In genomic region chr11:24083076-24083405, GRCm38 (mm10) we compare ENCODE assay signal across 9 mouse cellular contexts. TPM values are rescaled to one million over a fixed set of nuclear protein-coding genes. Genes with fewer than 3 reads are reported as not detected.
DNase-seq lines count a peak whose midpoint lies in the region; ATAC-seq lines count a peak whose summit lies in the region.
"Had no signal": no experiment of that assay in that cellular context is flagged by ENCODE, and none has a peak within 500 bp of the region (broad histone marks: within the 10 kb centered on the region; RNA-seq: fewer than 3 reads in every experiment).

No protein-coding gene starts in this region.

- 36% methylated on average over 1 of the region's 1 CpGs for WGBS in midbrain, embryonic 12.5 days
- WGBS in midbrain, embryonic 10.5 days: 39% methylated on average over 1 of the region's 1 CpGs
- WGBS in forebrain, embryonic 14.5 days: 14% methylated on average over 1 of the region's 1 CpGs
- 5% methylated on average over 1 of the region's 1 CpGs for WGBS in limb, embryonic 13.5 days
- 38% methylated on average over 1 of the region's 1 CpGs for WGBS in stomach, embryonic 15.5 days

- no peak overlapping the region; the same call in 1 of the 2 replicates for H3K27ac ChIP-seq in midbrain, embryonic 12.5 days (replicated peaks)
- no peak overlapping the region for H3K27ac ChIP-seq in midbrain, embryonic 10.5 days (replicated peaks)
- H3K27ac ChIP-seq in forebrain, embryonic 14.5 days (ENCODE audit: low read depth, low read length): peak overlapping the region; percentile 100
- H3K27ac ChIP-seq in limb, embryonic 13.5 days: no peak overlapping the region
- H3K27ac ChIP-seq in stomach, embryonic 15.5 days: no peak overlapping the region

- H3K9ac ChIP-seq in midbrain, embryonic 12.5 days (replicated peaks): peak overlapping the region; percentile 32; the same call in 1 of the 2 replicates
- peak overlapping the region; percentile 100 for H3K9ac ChIP-seq in forebrain, embryonic 14.5 days (ENCODE audit: low read length)
- H3K9ac ChIP-seq in limb, embryonic 13.5 days: peak overlapping the region; percentile 60
- no peak overlapping the region for H3K9ac ChIP-seq in stomach, embryonic 15.5 days

- peaks cover 31% of the 10 kb centered on the region for H3K36me3 ChIP-seq in midbrain, embryonic 12.5 days
- H3K36me3 ChIP-seq in midbrain, embryonic 10.5 days: peaks cover 30% of the 10 kb centered on the region
- H3K36me3 ChIP-seq in forebrain, embryonic 14.5 days (ENCODE audit: control insufficient read depth, insufficient read depth, low read length): peaks cover 31% of the 10 kb centered on the region
- peaks cover 30% of the 10 kb centered on the region for H3K36me3 ChIP-seq in limb, embryonic 13.5 days
- no peaks in the 10 kb centered on the region for H3K36me3 ChIP-seq in stomach, embryonic 15.5 days

- 0 out of 2 replicates have a peak overlapping the region, but pooled peaks have one; percentile 19 for H3K4me3 ChIP-seq in midbrain, embryonic 12.5 days
- H3K4me3 ChIP-seq in midbrain, embryonic 10.5 days: no peak overlapping the region
- H3K4me3 ChIP-seq in forebrain, embryonic 14.5 days (ENCODE audit: low read depth, low read length): peak overlapping the region; percentile 91
- peak overlapping the region; percentile 87 for H3K4me3 ChIP-seq in limb, embryonic 13.5 days
- no peak overlapping the region for H3K4me3 ChIP-seq in stomach, embryonic 15.5 days (replicated peaks)

- no peaks in the 10 kb centered on the region for H3K9me3 ChIP-seq in midbrain, embryonic 12.5 days
- no peaks in the 10 kb centered on the region for H3K9me3 ChIP-seq in midbrain, embryonic 10.5 days (replicated peaks)
- H3K9me3 ChIP-seq in forebrain, embryonic 14.5 days (replicated peaks; ENCODE audit: control insufficient read depth, low read length): no peaks in the 10 kb centered on the region
- H3K9me3 ChIP-seq in limb, embryonic 13.5 days: no peaks in the 10 kb centered on the region
- no peaks in the 10 kb centered on the region for H3K9me3 ChIP-seq in stomach, embryonic 15.5 days

- H3K4me1 ChIP-seq in midbrain, embryonic 12.5 days: peaks cover 44% of the 10 kb centered on the region
- H3K4me1 ChIP-seq in midbrain, embryonic 10.5 days: peaks cover 52% of the 10 kb centered on the region
- H3K4me1 ChIP-seq in forebrain, embryonic 14.5 days (ENCODE audit: control insufficient read depth, insufficient read depth, low read length): peaks cover 37% of the 10 kb centered on the region
- H3K4me1 ChIP-seq in limb, embryonic 13.5 days: peaks cover 44% of the 10 kb centered on the region
- peaks cover 23% of the 10 kb centered on the region for H3K4me1 ChIP-seq in stomach, embryonic 15.5 days

- no peak for DNase-seq in midbrain, embryonic 10.5 days (ENCODE audit: low spot score)
- DNase-seq in forebrain, embryonic 14.5 days (ENCODE audit: low spot score): no peak
- DNase-seq in lung, postnatal 10 days: no peak
- no peak for DNase-seq in lung, adult 18-20 months
- DNase-seq: kidney, adult 2 months had no signal

- H3K27me3 ChIP-seq in midbrain, embryonic 12.5 days: no peaks in the 10 kb centered on the region
- peaks cover 62% of the 10 kb centered on the region for H3K27me3 ChIP-seq in midbrain, embryonic 10.5 days (ENCODE audit: low read depth, poor library complexity, severe bottlenecking)
- no peaks in the 10 kb centered on the region for H3K27me3 ChIP-seq in forebrain, embryonic 14.5 days (replicated peaks; ENCODE audit: control insufficient read depth, insufficient read depth, low read length)
- H3K27me3 ChIP-seq in limb, embryonic 13.5 days: no peaks in the 10 kb centered on the region
- H3K27me3 ChIP-seq in stomach, embryonic 15.5 days (replicated peaks): no peaks in the 10 kb centered on the region

- no peak for ATAC-seq in midbrain, embryonic 12.5 days (ENCODE audit: low FRiP score, low read depth)
- no peak for ATAC-seq in forebrain, embryonic 14.5 days
- ATAC-seq in limb, embryonic 13.5 days (ENCODE audit: low FRiP score, low read depth): no peak
- no peak for ATAC-seq in stomach, embryonic 15.5 days (ENCODE audit: insufficient read depth, low FRiP score, low read depth)
- no peak for ATAC-seq in activated CD4-positive, CD25-positive, alpha-beta regulatory T cell, adult 4 months

- H3K4me2 ChIP-seq in midbrain, embryonic 12.5 days (replicated peaks): peak overlapping the region; percentile 96
- H3K4me2 ChIP-seq in forebrain, embryonic 14.5 days (ENCODE audit: low read length): peak overlapping the region; percentile 98
- H3K4me2 ChIP-seq in limb, embryonic 13.5 days (replicated peaks): peak overlapping the region; percentile 96
- H3K4me2 ChIP-seq in stomach, embryonic 15.5 days: 0 out of 2 replicates have a peak overlapping the region, but pooled peaks have one; percentile 5

RNA-seq across cellular contexts. Expression of gene Bcl11a, which starts 5.2 kb away (rescaled TPM):
- polyA plus RNA-seq in midbrain, embryonic 12.5 days (2016; fragmentation: Nextera tagmentation; extraction: Ambion mirVana): 66.0 and 67.3 TPM in 2 replicates
- polyA plus RNA-seq in midbrain, embryonic 10.5 days (2016; fragmentation: Nextera tagmentation; extraction: Ambion mirVana): 15.8 and 33.2 TPM in 2 replicates
- 148 and 174 TPM in 2 replicates for polyA plus RNA-seq in forebrain, embryonic 14.5 days (2014; fragmentation: Nextera tagmentation; extraction: Ambion mirVana)
- polyA plus RNA-seq in limb, embryonic 13.5 days (2015; fragmentation: Nextera tagmentation; extraction: Ambion mirVana): 76.6 and 82.3 TPM in 2 replicates
- polyA plus RNA-seq in stomach, embryonic 15.5 days (2015; fragmentation: Nextera tagmentation; extraction: Ambion mirVana): 24.5 and 25.1 TPM in 2 replicates
- under 1 TPM; 0.37 to 0.96 TPM for polyA plus RNA-seq in activated CD4-positive, CD25-positive, alpha-beta regulatory T cell, adult 4 months (2017; shearing (Covaris generic))

RNA-seq across cellular contexts. Expression of gene A830031A19Rik, which starts 8.2 kb away (rescaled TPM):
- polyA plus RNA-seq in midbrain, embryonic 12.5 days (2016; fragmentation: Nextera tagmentation; extraction: Ambion mirVana): not detected in 2 replicates
- polyA plus RNA-seq in midbrain, embryonic 10.5 days (2016; fragmentation: Nextera tagmentation; extraction: Ambion mirVana): not detected in 2 replicates
- polyA plus RNA-seq in forebrain, embryonic 14.5 days (2014; fragmentation: Nextera tagmentation; extraction: Ambion mirVana): 0.32 and 0.41 TPM in 2 replicates
- not detected in 2 replicates for polyA plus RNA-seq in limb, embryonic 13.5 days (2015; fragmentation: Nextera tagmentation; extraction: Ambion mirVana)
- not detected in 2 replicates for polyA plus RNA-seq in stomach, embryonic 15.5 days (2015; fragmentation: Nextera tagmentation; extraction: Ambion mirVana)
- polyA plus RNA-seq in activated CD4-positive, CD25-positive, alpha-beta regulatory T cell, adult 4 months (2017; shearing (Covaris generic)): not detected
- polyA plus RNA-seq: kidney, adult 2 months had no signal

Comparison
In these comparisons a context has a peak if more than half of its experiments do, and no peak if none do; other contexts are left out.
1. H3K4me3 ChIP-seq: peak in midbrain, embryonic 12.5 days (single experiment), forebrain, embryonic 14.5 days (single experiment) and limb, embryonic 13.5 days (single experiment); none in midbrain, embryonic 10.5 days (single experiment) and stomach, embryonic 15.5 days (single experiment).
2. H3K4me2 ChIP-seq: peak in every context shown above with its lines; median percentile 98 in forebrain, embryonic 14.5 days; 96 in midbrain, embryonic 12.5 days; 96 in limb, embryonic 13.5 days; 5 in stomach, embryonic 15.5 days.